In the genomic region with DNA sequence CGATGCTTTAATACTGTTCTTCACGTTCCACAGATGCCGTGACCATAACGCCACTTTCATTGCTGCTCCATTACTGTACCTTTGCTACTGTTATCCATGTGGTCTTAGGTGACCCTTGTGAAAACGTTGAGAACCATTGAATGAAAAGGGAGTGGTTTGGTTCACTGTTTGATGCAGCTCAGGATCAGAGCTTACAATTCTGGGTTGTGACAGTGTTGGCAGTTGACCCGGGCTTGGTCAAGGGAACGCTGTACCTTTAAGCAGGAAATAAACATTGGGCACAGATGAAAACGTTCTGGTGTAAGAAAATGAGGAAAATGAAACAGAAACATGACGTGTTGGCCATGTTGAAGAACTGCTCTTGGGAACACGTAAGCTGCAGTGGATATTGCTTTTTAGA, we compare ENCODE assay signal across 11 mouse cellular contexts.
DNase-seq lines count a peak whose midpoint lies in the region; ATAC-seq and TF ChIP-seq lines count a peak whose summit lies in the region.
"Had no signal": no experiment of that assay in that cellular context is flagged by ENCODE, and none has a peak within 500 bp of the region (broad histone marks: within the 10 kb centered on the region; RNA-seq: fewer than 3 reads in every experiment).

No protein-coding gene starts in this region.

- peak overlapping the region; percentile 54 for H3K9ac ChIP-seq in hindbrain, embryonic 16.5 days (ENCODE audit: low read depth, low read length)
- no peak overlapping the region for H3K9ac ChIP-seq in neural tube, embryonic 14.5 days (replicated peaks; ENCODE audit: low read depth, low read length)
- H3K9ac ChIP-seq: liver, embryonic 14.5 days had no signal

- WGBS in kidney, adult 2 months: 78% methylated on average over 10 of the region's 10 CpGs
- WGBS in hindbrain, embryonic 16.5 days: 61% methylated on average over 10 of the region's 10 CpGs
- WGBS in neural tube, embryonic 14.5 days: 56% methylated on average over 10 of the region's 10 CpGs

- H3K4me3 ChIP-seq in kidney, adult 2 months (ENCODE audit: insufficient read depth, low read depth, low read length): no peak overlapping the region
- H3K4me3 ChIP-seq in cortical plate, adult 2 months (ENCODE audit: insufficient read depth, low read length): no peak overlapping the region
- peak overlapping the region; percentile 27; the same call in 1 of the 2 replicates for H3K4me3 ChIP-seq in hindbrain, embryonic 16.5 days (ENCODE audit: low read length)
- H3K4me3 ChIP-seq in neural tube, embryonic 14.5 days (ENCODE audit: low read depth, low read length): 0 out of 2 replicates have a peak overlapping the region, but pooled peaks have one; percentile 4

- TF ChIP-seq CTCF in kidney, adult 2 months (conservative IDR thresholded peaks at IDR 0.05; ENCODE audit: insufficient read depth, insufficient read length, low read depth, low read length): no peak
- no peak for TF ChIP-seq CTCF in cortical plate, adult 2 months (IDR thresholded peaks at IDR 0.05; ENCODE audit: extremely low read depth, insufficient read depth, low read length)

- no peak for TF ChIP-seq POLR2A in kidney, adult 2 months (IDR thresholded peaks at IDR 0.05; ENCODE audit: low read depth, low read length)
- TF ChIP-seq POLR2A in cortical plate, adult 2 months (IDR thresholded peaks at IDR 0.05; ENCODE audit: extremely low read depth, insufficient read depth, low read length): no peak

- no peaks in the 10 kb centered on the region for H3K9me3 ChIP-seq in hindbrain, embryonic 16.5 days (ENCODE audit: control insufficient read depth, low read length)
- no peaks in the 10 kb centered on the region for H3K9me3 ChIP-seq in neural tube, embryonic 14.5 days (ENCODE audit: control insufficient read depth, low read length)

- peak; percentile 13 for ATAC-seq in hindbrain, embryonic 16.5 days
- ATAC-seq in neural tube, embryonic 14.5 days (ENCODE audit: low read depth): no peak
- ATAC-seq: CD4-positive, CD25-positive, alpha-beta regulatory T cell, adult 4 months had no signal

- H3K27ac ChIP-seq in kidney, adult 2 months (ENCODE audit: insufficient read depth, low read depth, low read length): peak overlapping the region; percentile 47
- H3K27ac ChIP-seq in cortical plate, adult 2 months (ENCODE audit: insufficient read depth, low read length): peak overlapping the region; percentile 72
- H3K27ac ChIP-seq in hindbrain, embryonic 16.5 days (ENCODE audit: low read depth, low read length): no peak overlapping the region; the same call in 1 of the 2 replicates
- H3K27ac ChIP-seq in neural tube, embryonic 14.5 days (ENCODE audit: low read depth, low read length): peak overlapping the region; percentile 63; the same call in 1 of the 2 replicates
- H3K27ac ChIP-seq: liver, embryonic 14.5 days had no signal

- H3K36me3 ChIP-seq in kidney, adult 2 months (ENCODE audit: control insufficient read depth, insufficient read depth, low read length): no peaks in the 10 kb centered on the region
- H3K36me3 ChIP-seq in hindbrain, embryonic 16.5 days (ENCODE audit: control insufficient read depth, insufficient read depth, low read length): no peaks in the 10 kb centered on the region
- no peaks in the 10 kb centered on the region for H3K36me3 ChIP-seq in neural tube, embryonic 14.5 days (ENCODE audit: control insufficient read depth, insufficient read depth, low read length)

- peaks cover 8% of the 10 kb centered on the region; the same call in 1 of the 2 replicates for H3K4me1 ChIP-seq in kidney, adult 2 months (ENCODE audit: control insufficient read depth, insufficient read depth, low read length)
- H3K4me1 ChIP-seq in cortical plate, adult 2 months (ENCODE audit: control insufficient read depth, insufficient read depth, low read length): peaks cover 16% of the 10 kb centered on the region; the same call in 1 of the 2 replicates
- peaks cover 20% of the 10 kb centered on the region for H3K4me1 ChIP-seq in hindbrain, embryonic 16.5 days (ENCODE audit: control insufficient read depth, insufficient read depth, low read depth, low read length)
- peaks cover 19% of the 10 kb centered on the region for H3K4me1 ChIP-seq in neural tube, embryonic 14.5 days (ENCODE audit: control insufficient read depth, insufficient read depth, low read length)

- no peaks in the 10 kb centered on the region for H3K27me3 ChIP-seq in kidney, adult 2 months (replicated peaks; ENCODE audit: control insufficient read depth, insufficient read depth, low read length)
- no peaks in the 10 kb centered on the region for H3K27me3 ChIP-seq in hindbrain, embryonic 16.5 days (replicated peaks; ENCODE audit: control insufficient read depth, insufficient read depth, low read length)
- no peaks in the 10 kb centered on the region for H3K27me3 ChIP-seq in neural tube, embryonic 14.5 days (ENCODE audit: control insufficient read depth, insufficient read depth, low read length)

- peak overlapping the region; percentile 57 for H3K4me2 ChIP-seq in hindbrain, embryonic 16.5 days (ENCODE audit: low read length)
- peak overlapping the region; percentile 45 for H3K4me2 ChIP-seq in neural tube, embryonic 14.5 days (ENCODE audit: low read depth, low read length)

- DNase-seq in kidney, adult 2 months: no peak
- no peak for DNase-seq in kidney, postnatal 25 days
- no peak for DNase-seq in urinary bladder, postnatal 36 days (ENCODE audit: low spot score in 2 of 2)
- DNase-seq in spleen, postnatal 4 days (ENCODE audit: low spot score in 2 of 2): no peak
- DNase-seq: gastrocnemius, postnatal 25 days; thymus, postnatal 25 days had no signal

Comparison
In these comparisons a context has a peak if more than half of its experiments do, and no peak if none do; other contexts are left out.
1. H3K4me3 ChIP-seq: peak in hindbrain, embryonic 16.5 days (single experiment) and neural tube, embryonic 14.5 days (single experiment); none in kidney, adult 2 months (single experiment) and cortical plate, adult 2 months (single experiment).